Mouse (Mus musculus): ENCODE data around the gene Alad.

DNA sequence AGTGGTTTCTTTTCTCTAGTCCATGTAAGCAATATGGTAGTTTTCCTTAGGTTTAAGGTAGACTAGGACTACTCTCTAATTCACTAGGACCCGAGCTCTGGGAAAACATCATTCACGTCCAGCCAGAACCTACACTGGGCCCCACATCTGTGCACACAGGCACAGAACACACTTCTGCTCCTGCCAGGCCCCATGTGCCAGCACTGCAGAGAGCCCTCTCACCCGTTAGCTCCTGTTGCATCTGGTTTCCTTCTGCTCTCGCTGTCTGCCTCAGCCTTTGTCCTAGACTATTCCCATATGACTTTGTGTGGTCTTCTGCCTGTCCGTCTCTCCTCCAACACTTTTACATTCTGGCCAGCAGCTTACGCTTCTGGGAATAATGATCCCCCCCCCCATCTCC, 14.0 kb upstream of the Alad start:
- TF ChIP-seq CTCF (IDR thresholded peaks at IDR 0.05; ENCODE audit: insufficient read depth, low read depth, low read length) (no peak), POLR2A (IDR thresholded peaks at IDR 0.05; ENCODE audit: insufficient read depth, low read depth, low read length) (no peak)

Data from olfactory bulb, adult 2 months (tissue).